ENCODE assay signal across 11 mouse cellular contexts in the genomic region with DNA sequence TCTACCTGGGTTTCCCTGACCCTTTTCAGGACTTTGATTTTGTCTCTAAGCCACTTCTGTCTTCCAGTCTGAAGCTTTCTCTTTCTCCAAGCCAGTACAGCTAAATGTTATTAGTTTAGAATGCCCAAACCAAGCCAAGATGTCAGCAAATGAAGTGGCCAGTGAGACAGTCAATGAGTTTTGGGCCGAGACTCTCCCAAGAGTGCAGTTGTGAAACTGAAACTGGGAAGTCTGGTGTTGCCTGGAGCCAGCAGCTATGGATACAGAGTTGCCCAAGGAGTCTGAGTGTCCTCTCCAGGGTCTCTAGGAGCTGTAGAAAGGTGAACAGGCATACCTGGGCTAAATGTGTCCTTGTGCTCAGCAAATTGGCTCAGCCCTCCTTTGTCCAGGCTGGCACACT.
DNase-seq lines count a peak whose midpoint lies in the region; ATAC-seq and TF ChIP-seq lines count a peak whose summit lies in the region.
"Had no signal": no experiment of that assay in that cellular context is flagged by ENCODE, and none has a peak within 500 bp of the region (broad histone marks: within the 10 kb centered on the region; RNA-seq: fewer than 3 reads in every experiment).

No protein-coding gene starts in this region.

- no peak for TF ChIP-seq CTCF in stomach, postnatal 0 days (IDR thresholded peaks at IDR 0.05; ENCODE audit: low read depth)

- no peak for ATAC-seq in kidney, embryonic 16.5 days (ENCODE audit: low FRiP score, low TSS enrichment)
- no peak for ATAC-seq in stomach, postnatal 0 days (ENCODE audit: low FRiP score, low TSS enrichment)

- H3K9me3 ChIP-seq in kidney, embryonic 16.5 days (ENCODE audit: low read length), result no peaks in the 10 kb centered on the region
- H3K9me3 ChIP-seq in stomach, postnatal 0 days (ENCODE audit: control insufficient read depth, low read length), result no peaks in the 10 kb centered on the region
- H3K9me3 ChIP-seq: limb, embryonic 12.5 days; midbrain, embryonic 10.5 days had no signal

- peak overlapping the region; percentile 46; the same call in 1 of the 2 replicates for H3K27ac ChIP-seq in kidney, embryonic 16.5 days (ENCODE audit: low read length)
- no peak overlapping the region for H3K27ac ChIP-seq in stomach, postnatal 0 days (replicated peaks)
- H3K27ac ChIP-seq: limb, embryonic 12.5 days; midbrain, embryonic 10.5 days had no signal

- no peak overlapping the region for H3K9ac ChIP-seq in kidney, embryonic 16.5 days (replicated peaks; ENCODE audit: low read length)
- no peak overlapping the region for H3K9ac ChIP-seq in stomach, postnatal 0 days (ENCODE audit: low read length)
- H3K9ac ChIP-seq: limb, embryonic 12.5 days had no signal

- no peak for TF ChIP-seq EP300 in stomach, postnatal 0 days (optimal IDR thresholded peaks at IDR 0.05)

- no peaks in the 10 kb centered on the region for H3K27me3 ChIP-seq in kidney, embryonic 16.5 days (ENCODE audit: insufficient read depth, low read length)
- H3K27me3 ChIP-seq in stomach, postnatal 0 days (ENCODE audit: control insufficient read depth, insufficient read depth, low read length), result no peaks in the 10 kb centered on the region
- H3K27me3 ChIP-seq: limb, embryonic 12.5 days had no signal

- H3K4me2 ChIP-seq in kidney, embryonic 16.5 days (replicated peaks; ENCODE audit: low read depth, low read length), result no peak overlapping the region
- no peak overlapping the region for H3K4me2 ChIP-seq in stomach, postnatal 0 days (replicated peaks; ENCODE audit: low read depth)
- H3K4me2 ChIP-seq: limb, embryonic 12.5 days had no signal

- 90% methylated on average over 1 of the region's 1 CpGs for WGBS in kidney, embryonic 16.5 days
- WGBS in stomach, postnatal 0 days, result 69% methylated on average over 1 of the region's 1 CpGs

- no peak overlapping the region for H3K4me3 ChIP-seq in kidney, embryonic 16.5 days (ENCODE audit: low read length)
- H3K4me3 ChIP-seq in stomach, postnatal 0 days (ENCODE audit: low read depth, low read length), result no peak overlapping the region
- H3K4me3 ChIP-seq: limb, embryonic 12.5 days; midbrain, embryonic 10.5 days had no signal

- H3K36me3 ChIP-seq in kidney, embryonic 16.5 days (ENCODE audit: insufficient read depth, low read length), result no peaks in the 10 kb centered on the region
- no peaks in the 10 kb centered on the region for H3K36me3 ChIP-seq in stomach, postnatal 0 days (ENCODE audit: control insufficient read depth, insufficient read depth, low read length)
- H3K36me3 ChIP-seq: limb, embryonic 12.5 days; midbrain, embryonic 10.5 days had no signal

- intact Hi-C loops in heart, postnatal 14 days (cut with DNase I), result no loop called here

- H3K4me1 ChIP-seq in kidney, embryonic 16.5 days (ENCODE audit: insufficient read depth, low read length), result peaks cover 16% of the 10 kb centered on the region
- H3K4me1 ChIP-seq in stomach, postnatal 0 days (replicated peaks; ENCODE audit: control insufficient read depth, insufficient read depth), result no peaks in the 10 kb centered on the region

- no peak for DNase-seq in kidney, postnatal 36 days
- peak; percentile 41 for DNase-seq in gastrocnemius, postnatal 25 days
- DNase-seq in heart, postnatal 14 days, result peak; percentile 22 to 45
- DNase-seq in lung, postnatal 36 days, result peak; percentile 73
- no peak for DNase-seq in stomach, postnatal 0 days (ENCODE audit: low spot score)
- no peak for DNase-seq in ovary, adult 18-20 months (ENCODE audit: low spot score)
- DNase-seq: cerebellum, postnatal 10 days; layer of hippocampus, adult 9-11 months had no signal

Comparison
In these comparisons a context has a peak if more than half of its experiments do, and no peak if none do; other contexts are left out.
1. DNase-seq: peak in gastrocnemius, postnatal 25 days (single experiment), heart, postnatal 14 days (2 of 2) and lung, postnatal 36 days (single experiment); none in kidney, postnatal 36 days (0 of 2), stomach, postnatal 0 days (single experiment) and ovary, adult 18-20 months (single experiment).